Mouse (Mus musculus) embryo, embryonic 10.5 days (tissue): Measurements from ENCODE around the gene Sema4d.
A peak's percentile ranks its signal among the peaks of the same experiment; 100 is the strongest.
"Not testable (repeated sequence)": the region's sequence is repeated elsewhere in the genome, so short reads cannot be mapped to it uniquely, and the experiment has no call there.

ENCODE experiments used
- DNase-seq: peaks from one replicate; pipeline ENCODE4 v3.0.0-alpha.2; 2015; ENCODE audit warnings: low spot score

The Sema4d gene

GRCm38 (mm10) chr13:51793425-51793891 is at the start of gene Sema4d:
Gene Sema4d (minus strand): TSS chr13:51793747.
- peak; percentile 91 for DNase-seq

DNA sequence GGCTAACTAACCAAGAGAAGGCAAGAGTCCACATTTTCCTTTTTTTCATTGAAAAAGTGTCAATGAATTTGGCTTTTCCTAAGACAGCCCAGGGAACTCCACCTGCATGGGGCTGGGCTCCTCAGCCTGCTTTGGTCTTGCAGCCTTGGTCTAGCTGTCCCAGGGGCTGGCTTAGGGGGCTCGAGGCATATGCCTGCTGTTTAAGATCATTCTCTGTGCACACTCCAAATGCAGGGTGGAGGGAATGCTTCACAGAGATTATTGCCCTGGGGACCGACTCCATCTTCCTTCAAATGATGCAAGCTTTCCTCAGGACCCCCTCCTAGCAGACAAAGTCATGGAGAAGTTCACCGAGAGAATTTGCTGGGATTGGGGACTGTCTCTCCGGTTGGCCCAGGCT is 49.8 kb upstream of the Sema4d start:
- DNase-seq: no peak

DNA sequence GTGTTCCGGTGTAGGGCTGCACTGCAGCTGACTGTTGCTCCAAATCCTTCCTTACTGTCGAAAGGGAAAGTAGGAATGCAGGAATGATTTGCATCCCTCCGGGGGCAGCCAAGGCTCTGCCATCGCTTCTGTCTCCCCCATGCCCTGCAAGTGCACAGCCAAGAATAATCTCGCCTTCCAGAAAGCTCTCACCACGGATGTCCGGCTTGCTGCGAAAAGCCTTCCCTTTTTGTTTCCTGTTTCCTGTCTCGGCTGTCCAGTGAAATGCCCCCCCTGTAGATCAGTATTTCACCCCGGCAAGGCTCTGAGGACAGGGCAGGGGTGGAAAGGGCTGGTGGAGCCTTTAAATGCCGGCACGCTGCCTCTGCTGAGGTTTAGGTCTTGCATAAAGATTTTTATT is 49.2 kb upstream of the Sema4d start:
- no peak for DNase-seq

GRCm38 (mm10) chr13:51842191-51842590 is 48.6 kb upstream of the Sema4d start:
- DNase-seq: peak; percentile 60

DNA sequence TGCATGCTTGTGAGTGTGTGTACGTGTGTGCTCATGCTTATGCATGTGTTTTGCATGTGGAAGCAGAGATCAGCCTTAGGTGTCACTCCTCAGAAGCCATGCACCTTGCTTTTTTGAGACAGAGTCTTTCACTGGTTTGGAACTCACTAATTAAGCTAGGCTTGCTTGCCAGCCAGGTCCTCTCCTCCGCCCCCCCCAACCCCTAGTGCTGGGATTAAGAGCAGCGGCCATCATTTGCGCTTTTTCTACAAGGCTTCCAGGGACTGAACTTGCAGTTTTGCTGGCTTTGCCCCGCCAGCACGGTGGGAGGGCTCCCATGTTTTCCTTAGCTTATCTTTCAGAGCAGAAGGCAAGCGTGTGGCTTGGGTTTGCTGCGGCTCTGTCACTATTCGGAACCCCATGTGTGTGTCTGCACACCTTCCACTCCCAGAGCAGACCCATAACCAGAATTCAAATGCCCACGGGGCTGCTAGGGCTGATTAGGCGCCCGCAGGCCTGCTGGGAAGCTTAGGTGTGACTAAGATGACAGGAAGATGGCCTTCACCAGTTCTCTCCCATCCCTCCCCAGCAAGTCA is 48.1 kb upstream of the Sema4d start:
- peak; percentile 41 for DNase-seq

- no peak for DNase-seq
These were observed 47.2 kb upstream of the Sema4d start for GRCm38 (mm10) chr13:51840702-51841101.

DNA sequence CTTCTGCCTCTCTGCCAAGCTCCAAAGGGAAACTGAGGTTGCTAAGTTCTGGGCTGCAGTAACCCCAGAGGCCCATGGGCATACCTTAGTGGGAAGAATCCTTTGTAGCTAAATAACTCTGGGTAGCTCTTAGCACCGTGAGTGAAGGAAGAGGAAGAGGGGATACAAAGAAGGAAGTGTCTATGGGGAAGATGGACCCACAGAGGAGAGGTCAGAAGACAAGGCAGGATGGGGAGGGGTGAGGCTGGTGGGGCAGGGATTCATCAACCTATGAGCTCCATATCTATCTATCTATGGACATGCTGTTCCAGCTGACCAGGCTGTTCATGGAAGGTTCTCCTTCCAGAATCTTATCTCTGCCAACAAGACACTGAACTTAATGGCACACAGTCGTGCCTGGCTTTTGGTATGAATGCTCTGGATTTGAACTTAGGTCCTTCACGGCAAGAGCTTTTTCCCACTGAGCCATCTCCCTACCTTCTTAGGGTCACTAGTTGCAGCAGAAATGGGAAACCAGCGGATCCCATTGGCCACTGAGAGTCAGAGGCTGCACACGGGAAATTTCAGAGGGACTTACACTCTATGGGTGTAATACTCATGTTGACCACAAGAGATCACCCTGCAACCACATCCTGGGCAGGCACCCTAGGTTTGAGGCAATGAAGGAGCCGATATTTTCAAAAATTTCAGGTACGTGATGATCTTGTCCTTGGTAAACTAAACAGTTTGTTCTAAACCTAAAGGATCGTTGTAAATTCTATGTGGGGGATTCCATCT is 45.9 kb upstream of the Sema4d start:
- peak; percentile 84 for DNase-seq

- DNase-seq: no peak
These were observed 43.9 kb upstream of the Sema4d start for GRCm38 (mm10) chr13:51837402-51837801.

GRCm38 (mm10) chr13:51835208-51835607 is 41.7 kb upstream of the Sema4d start:
- not testable (repeated sequence) for DNase-seq

- DNase-seq: no peak
These were observed 41.0 kb upstream of the Sema4d start for GRCm38 (mm10) chr13:51834520-51834919.

DNA sequence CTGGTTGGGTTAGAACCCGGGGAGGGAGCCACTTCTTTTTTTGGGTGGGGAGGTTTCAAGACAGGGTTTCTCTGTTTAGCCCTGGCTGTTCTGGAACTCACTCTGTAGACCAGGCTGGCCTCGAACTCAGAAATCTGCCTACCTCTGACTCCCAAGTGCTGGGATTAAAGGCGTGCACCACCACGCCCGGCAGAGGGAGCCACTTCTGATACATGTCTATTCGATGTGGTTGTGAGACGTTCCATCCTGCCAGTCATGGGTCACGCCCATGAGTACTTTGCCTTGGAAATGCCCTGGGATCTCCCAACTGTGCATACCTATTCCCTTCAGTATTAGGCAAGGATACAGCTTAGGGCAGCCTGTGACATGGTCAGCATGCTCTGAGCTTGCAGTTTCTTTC is 40.5 kb upstream of the Sema4d start:
- not testable (repeated sequence) for DNase-seq

GRCm38 (mm10) chr13:51833611-51834010 is 40.1 kb upstream of the Sema4d start:
- DNase-seq: no peak

DNA sequence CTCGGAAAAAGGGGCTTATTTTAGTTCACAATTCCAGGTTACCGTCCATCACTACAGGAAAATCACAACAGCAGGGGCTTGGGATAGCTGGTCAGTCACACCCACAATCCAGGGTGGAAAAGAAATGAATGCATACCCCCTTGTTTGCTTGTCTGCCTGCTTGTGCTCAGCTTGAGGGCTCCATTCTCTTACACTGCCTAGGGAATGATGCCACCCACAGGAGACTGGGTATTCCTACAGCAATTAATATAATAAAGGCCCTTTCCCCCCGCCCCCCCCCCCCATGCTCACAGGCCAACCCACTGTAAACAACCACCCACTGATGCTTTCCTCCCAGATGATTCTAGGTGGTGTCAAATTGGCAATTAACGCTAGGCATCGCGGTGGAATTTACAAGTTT is 38.9 kb upstream of the Sema4d start:
- DNase-seq: no peak

DNA sequence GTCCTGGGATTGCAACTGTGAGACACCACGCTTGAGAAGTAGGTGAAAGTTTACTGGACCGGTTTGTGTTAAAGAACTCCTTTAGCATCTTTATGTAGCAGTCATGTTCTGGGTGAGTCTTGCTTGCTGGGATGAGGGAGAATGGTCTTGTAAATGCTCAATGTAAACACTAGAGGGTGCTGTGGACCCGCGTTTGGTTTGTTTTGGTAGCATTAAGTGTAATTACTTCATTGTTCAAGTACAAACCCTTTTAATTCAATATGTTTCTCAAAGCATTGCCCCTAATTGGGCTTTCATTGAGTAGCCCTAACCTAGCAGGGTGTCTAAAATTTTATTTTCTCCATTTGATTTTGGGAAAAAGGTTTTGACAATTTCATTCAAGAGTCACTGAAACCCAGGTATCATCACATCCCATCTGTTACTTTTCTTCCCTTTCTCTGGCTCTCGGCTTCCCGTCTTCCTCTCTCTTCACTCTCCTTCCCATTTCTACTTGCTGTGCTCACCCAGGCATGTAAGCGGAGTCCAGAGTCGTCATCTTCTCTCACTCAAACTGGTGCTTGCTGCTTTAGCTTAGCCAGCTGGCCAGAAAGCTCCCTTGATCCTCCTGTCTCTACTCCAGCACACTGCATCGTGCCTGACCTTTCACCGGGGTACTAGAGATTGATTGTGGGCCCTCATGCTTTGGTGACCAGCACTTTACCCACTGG is 37.4 kb upstream of the Sema4d start:
- peak; percentile 81 for DNase-seq

GRCm38 (mm10) chr13:51823822-51824495 is 30.4 kb upstream of the Sema4d start:
- no peak for DNase-seq

GRCm38 (mm10) chr13:51821988-51822387 is 28.4 kb upstream of the Sema4d start:
- DNase-seq: no peak

- no peak for DNase-seq
These were observed 25.8 kb upstream of the Sema4d start for GRCm38 (mm10) chr13:51819351-51819750.

DNA sequence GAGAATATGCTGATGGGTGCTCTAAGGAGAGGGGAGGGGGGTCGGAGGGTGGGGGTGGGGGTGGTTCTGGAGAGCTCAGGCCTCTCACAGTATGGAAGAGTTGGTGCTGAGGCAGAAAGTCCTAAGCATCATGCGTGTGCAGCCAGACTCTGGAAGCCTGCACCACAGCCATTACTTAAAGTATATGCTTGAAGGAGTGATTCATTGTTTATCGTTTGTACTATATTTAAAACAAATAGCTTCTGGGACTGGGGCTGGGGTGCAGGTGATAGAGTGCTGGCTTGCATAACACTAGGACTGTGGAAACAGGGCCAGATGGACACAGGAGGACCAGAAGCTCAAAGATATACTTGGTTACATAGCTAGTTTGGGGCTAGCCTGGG is 25.4 kb upstream of the Sema4d start:
- DNase-seq: no peak

GRCm38 (mm10) chr13:51818170-51818943 is 24.8 kb upstream of the Sema4d start:
- no peak for DNase-seq

DNA sequence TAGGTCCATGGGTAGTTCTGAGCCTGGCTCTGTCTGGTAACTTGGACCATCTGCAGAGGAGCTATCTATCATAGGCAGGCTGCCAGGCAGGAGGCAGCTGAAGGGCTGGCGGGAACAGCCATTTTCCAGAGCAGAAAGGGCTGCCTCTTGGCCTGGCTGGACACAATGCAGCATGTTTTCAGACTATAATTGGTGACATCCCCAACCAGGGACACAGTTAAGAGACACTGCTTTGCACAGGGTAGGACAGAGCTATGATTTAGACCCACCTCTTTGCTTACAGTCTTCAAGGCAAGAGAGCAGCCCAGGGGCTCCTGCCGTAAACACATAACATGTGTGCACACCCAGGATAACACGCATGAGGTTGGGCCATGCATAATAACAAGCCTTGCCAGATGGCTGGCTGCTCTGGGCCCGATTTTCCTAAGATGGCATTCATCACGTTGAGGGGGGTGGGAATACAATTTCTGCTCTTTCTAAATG is 23.1 kb upstream of the Sema4d start:
- no peak for DNase-seq

DNA sequence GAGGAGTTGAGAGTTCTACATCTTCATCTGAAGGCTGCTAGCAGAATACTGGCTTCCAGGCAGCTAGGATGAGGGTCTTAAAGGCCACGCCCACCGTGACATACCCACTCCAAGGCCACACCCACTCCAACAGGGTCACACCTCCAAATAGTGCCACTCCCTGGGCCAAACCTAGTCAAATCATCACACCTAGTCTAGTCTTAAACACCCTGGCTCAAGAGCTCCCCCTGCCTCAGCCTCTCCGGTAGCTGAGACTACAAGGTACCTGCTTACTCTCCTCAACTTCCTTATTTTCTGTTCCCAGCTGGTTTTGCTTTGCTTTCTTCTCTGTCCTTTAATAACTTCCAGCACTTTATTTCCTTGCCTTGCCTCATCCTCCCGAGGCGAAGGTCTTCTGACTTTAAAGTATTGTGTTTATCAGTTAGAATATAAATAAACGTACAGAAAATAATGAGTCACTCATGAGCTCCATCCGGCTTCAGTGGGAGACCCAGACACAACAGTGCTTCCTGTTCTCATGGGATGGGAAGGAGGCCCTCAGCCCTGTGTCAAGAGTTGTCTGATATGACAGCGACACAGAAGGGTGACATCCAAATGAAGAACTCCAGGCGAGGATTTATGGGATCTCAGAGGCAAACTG is 22.4 kb upstream of the Sema4d start:
- no peak for DNase-seq
